Mouse (Mus musculus) lung, postnatal 0 days (tissue): ENCODE data around the gene Hsd3b1.

Source experiments
- CTCF ChIP-seq: IDR thresholded peaks from 2 replicates; pipeline ENCODE4 v1.5.1; 2016; ENCODE audit warnings: antibody characterized with exemption, mild to moderate bottlenecking
- EP300 ChIP-seq: IDR thresholded peaks from 2 replicates; pipeline ENCODE4 v1.6.1; 2016; ENCODE audit warnings: antibody characterized with exemption, mild to moderate bottlenecking, control low read depth

GRCm38 (mm10) chr3:98853051-98853450 is 6.5 kb downstream of the Hsd3b1 start:
- TF ChIP-seq CTCF (no peak), EP300 (no peak)
